Mouse (Mus musculus): ENCODE data around the gene Rpl18a. TPM values are rescaled to one million over a fixed set of nuclear protein-coding genes. Genes with fewer than 3 reads are reported as not detected.
A peak's percentile ranks its signal among the peaks of the same experiment; 100 is the strongest.

Rpl18a gene
- polyA plus RNA-seq, 1 experiment = 5,695 TPM

DNA sequence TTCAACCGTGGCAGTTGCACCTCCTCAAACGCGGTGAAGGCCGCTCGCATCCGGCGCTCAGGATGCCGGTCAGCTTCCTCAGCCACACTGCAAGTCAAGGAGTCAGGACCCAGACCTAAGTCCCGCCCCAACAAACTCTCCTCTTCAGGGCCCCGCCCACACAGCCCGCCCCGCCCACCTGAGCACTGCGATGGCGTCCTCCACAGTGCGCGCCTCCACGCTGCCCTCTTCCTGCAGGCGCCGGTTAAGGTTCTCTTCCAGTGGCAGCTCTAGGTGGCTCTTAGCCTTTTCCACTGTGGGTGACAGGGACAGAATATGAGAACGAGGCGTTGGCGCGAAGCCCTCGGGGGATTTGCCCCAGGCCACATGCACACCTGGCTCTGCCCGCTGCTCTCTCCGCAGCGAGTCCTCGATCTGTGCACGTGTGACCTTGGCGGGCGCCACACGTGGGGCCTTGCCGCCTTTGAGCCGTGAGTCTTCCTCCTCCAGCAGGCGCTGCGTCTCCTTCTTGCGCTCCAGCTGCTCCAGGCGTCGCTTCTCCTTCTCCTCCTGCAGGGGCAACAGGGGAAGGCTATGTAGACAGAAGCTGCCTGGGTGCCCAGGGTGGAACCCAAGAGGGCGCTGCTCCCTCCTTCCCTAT lies 28.5 kb downstream of the Rpl18a start:
- no peak for TF ChIP-seq SRF (IDR thresholded peaks at IDR 0.05; ENCODE audit: control insufficient read depth, insufficient read length, low read depth)
- TF ChIP-seq REST (IDR thresholded peaks at IDR 0.05; ENCODE audit: insufficient read depth, insufficient read length) = no peak
- no peak for TF ChIP-seq TCF12 (IDR thresholded peaks at IDR 0.05; ENCODE audit: insufficient read depth, poor library complexity, severe bottlenecking)
- TF ChIP-seq POLR2AphosphoS2 (IDR thresholded peaks at IDR 0.05; ENCODE audit: insufficient read length, low read depth) = peak; percentile 39
- no peak for TF ChIP-seq USF1 (IDR thresholded peaks at IDR 0.05; ENCODE audit: low read depth)
- H3K4me3 ChIP-seq = no peak overlapping the region
- H3K36me3 ChIP-seq (ENCODE audit: control insufficient read depth, insufficient read depth) = no peaks in the 10 kb centered on the region
- no peak overlapping the region for H3ac ChIP-seq (ENCODE audit: control insufficient read depth, insufficient read length)
- H3K79me2 ChIP-seq (ENCODE audit: control insufficient read depth, insufficient read depth) = peaks cover 6% of the 10 kb centered on the region
- H3K4me2 ChIP-seq (ENCODE audit: low read depth) = no peak overlapping the region
- H3K27me3 ChIP-seq (ENCODE audit: control insufficient read depth, insufficient read depth, insufficient read length) = no peaks in the 10 kb centered on the region

DNA sequence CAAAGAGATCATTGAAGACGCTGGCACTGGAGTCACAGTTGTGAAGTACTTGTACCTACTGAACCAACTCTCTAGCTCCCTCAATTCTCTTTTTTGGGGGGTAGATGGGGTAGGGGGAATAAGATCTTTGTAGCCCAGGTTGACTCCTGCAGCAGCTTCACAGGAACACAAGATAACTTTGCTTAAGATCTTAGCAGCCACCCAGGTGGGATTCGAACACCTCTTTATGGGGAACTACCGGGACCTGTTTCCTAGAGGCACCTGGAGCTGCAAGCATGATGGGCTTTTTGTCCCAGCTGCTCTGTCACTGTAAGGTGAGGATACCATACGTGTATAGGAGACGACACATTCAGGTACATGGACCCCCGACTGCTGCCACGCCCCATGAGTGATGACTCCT lies 30.6 kb downstream of the Rpl18a start:
- no peak for TF ChIP-seq MYOG (IDR thresholded peaks at IDR 0.05; ENCODE audit: control insufficient read depth in 1 of 3, insufficient read depth in 1 of 3, insufficient read length in 2 of 3, low read depth in 2 of 3)
- TF ChIP-seq POLR2AphosphoS2 (IDR thresholded peaks at IDR 0.05; ENCODE audit: insufficient read length, low read depth) = peak; percentile 29
- Histone ChIP-seq H3K79me2 (ENCODE audit: control insufficient read depth, insufficient read depth) (no peaks in the 10 kb centered on the region), H3K27me3 (ENCODE audit: control insufficient read depth, insufficient read depth, insufficient read length) (no peaks in the 10 kb centered on the region), H3K4me2 (ENCODE audit: low read depth) (peak overlapping the region; percentile 81), H3K4me3 (no peak overlapping the region), H3K36me3 (ENCODE audit: control insufficient read depth, insufficient read depth) (no peaks in the 10 kb centered on the region), H3ac (ENCODE audit: control insufficient read depth, insufficient read length) (no peak overlapping the region)

DNA sequence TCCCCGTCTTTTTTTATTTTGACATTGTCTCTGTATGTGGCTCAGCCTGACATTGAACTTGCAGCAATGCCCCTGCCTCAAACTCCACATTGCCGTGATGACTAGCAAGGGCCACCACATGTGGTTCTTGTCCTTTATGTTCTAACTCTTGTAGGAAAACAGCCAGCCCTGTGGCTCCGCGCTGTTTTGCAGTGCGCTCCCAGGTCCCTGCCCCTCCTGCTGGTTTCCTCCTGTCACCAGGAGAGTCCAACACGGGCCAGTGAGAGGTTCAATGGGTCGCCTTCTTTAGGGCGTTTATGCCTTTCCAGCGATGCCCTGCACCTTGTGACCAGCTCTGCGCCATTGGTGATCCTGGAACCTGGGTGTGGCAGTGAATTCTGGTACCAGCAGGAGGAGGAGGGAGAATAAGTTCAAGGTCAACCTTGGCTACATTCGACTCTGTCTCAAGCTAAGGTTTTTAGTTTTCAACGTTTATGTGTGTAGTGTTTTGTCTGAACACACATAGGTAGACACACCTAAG lies 31.2 kb downstream of the Rpl18a start:
- Histone ChIP-seq H3ac (ENCODE audit: control insufficient read depth, insufficient read length) (no peak overlapping the region), H3K4me3 (peak overlapping the region; percentile 33), H3K79me2 (ENCODE audit: control insufficient read depth, insufficient read depth) (no peaks in the 10 kb centered on the region), H3K36me3 (ENCODE audit: control insufficient read depth, insufficient read depth) (no peaks in the 10 kb centered on the region), H3K4me2 (ENCODE audit: low read depth) (peak overlapping the region; percentile 81), H3K27me3 (ENCODE audit: control insufficient read depth, insufficient read depth, insufficient read length) (no peaks in the 10 kb centered on the region)
- TF ChIP-seq MAX (IDR thresholded peaks at IDR 0.05; ENCODE audit: low read depth) (no peak), TCF3 (IDR thresholded peaks at IDR 0.05; ENCODE audit: insufficient read length, low read depth) (no peak), E2F4 (IDR thresholded peaks at IDR 0.05; ENCODE audit: insufficient read depth) (no peak), USF1 (IDR thresholded peaks at IDR 0.05; ENCODE audit: low read depth) (no peak), TCF12 (IDR thresholded peaks at IDR 0.05; ENCODE audit: insufficient read depth, poor library complexity, severe bottlenecking) (no peak), POLR2AphosphoS2 (IDR thresholded peaks at IDR 0.05; ENCODE audit: insufficient read length, low read depth) (no peak)

DNA sequence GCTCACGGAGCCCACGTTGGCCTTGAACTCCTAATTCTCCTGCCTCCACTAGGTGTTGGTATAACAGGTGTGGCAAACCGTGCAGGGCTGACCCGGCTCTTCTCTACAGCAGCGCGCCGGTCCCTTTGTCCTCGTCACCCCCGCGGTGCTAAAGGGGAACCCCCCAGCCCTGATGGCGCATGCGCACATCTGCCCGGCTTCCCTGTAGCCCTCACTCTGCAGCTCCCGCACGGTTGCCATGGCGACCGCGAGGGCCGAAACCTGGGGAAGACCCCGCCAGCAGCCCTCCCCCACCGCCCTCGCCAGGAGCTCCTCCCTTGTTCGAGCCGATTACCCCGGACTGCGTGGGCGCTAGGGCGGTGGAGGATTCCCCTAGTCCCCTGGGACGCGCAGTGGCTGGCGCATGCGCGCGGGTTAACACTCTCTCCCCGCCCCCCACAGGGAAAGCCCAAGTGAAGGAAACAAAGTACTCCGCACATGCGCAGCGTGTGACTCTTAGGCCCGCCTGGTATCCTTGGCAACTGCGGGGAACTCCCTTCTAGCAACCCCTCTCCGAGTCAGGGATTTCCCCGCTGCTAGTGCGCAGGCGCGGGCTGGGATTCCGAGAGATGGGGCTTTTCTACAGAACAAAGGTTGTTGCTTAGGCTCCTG lies 31.7 kb downstream of the Rpl18a start:
- H3K4me2 ChIP-seq (ENCODE audit: low read depth) = peak overlapping the region; percentile 87
- TF ChIP-seq POLR2AphosphoS2 (IDR thresholded peaks at IDR 0.05; ENCODE audit: insufficient read length, low read depth) (peak; percentile 79), E2F4 (IDR thresholded peaks at IDR 0.05; ENCODE audit: insufficient read depth) (no peak), TCF12 (IDR thresholded peaks at IDR 0.05; ENCODE audit: insufficient read depth, poor library complexity, severe bottlenecking) (no peak), MAX (IDR thresholded peaks at IDR 0.05; ENCODE audit: low read depth) (no peak), USF1 (IDR thresholded peaks at IDR 0.05; ENCODE audit: low read depth) (no peak), CEBPB (IDR thresholded peaks at IDR 0.05; ENCODE audit: insufficient read depth, poor library complexity, severe bottlenecking) (no peak), MYOD1 (IDR thresholded peaks at IDR 0.05; ENCODE audit: control insufficient read depth in 1 of 3, insufficient read length in 2 of 3, low read depth in 2 of 3) (peak in 1 of 3 experiments; percentile 36), POLR2A (IDR thresholded peaks at IDR 0.05; ENCODE audit: insufficient read length, low read depth) (peak; percentile 82), TCF3 (IDR thresholded peaks at IDR 0.05; ENCODE audit: insufficient read length, low read depth) (no peak), REST (IDR thresholded peaks at IDR 0.05; ENCODE audit: insufficient read depth, insufficient read length) (no peak), MYOG (IDR thresholded peaks at IDR 0.05; ENCODE audit: control insufficient read depth in 1 of 3, insufficient read depth in 1 of 3, insufficient read length in 2 of 3, low read depth in 2 of 3) (no peak), SRF (IDR thresholded peaks at IDR 0.05; ENCODE audit: control insufficient read depth, insufficient read length, low read depth) (no peak)
- peak overlapping the region; percentile 33 for H3K4me3 ChIP-seq
- H3K27me3 ChIP-seq (ENCODE audit: control insufficient read depth, insufficient read depth, insufficient read length) = no peaks in the 10 kb centered on the region
- no peaks in the 10 kb centered on the region for H3K36me3 ChIP-seq (ENCODE audit: control insufficient read depth, insufficient read depth)
- H3K79me2 ChIP-seq (ENCODE audit: control insufficient read depth, insufficient read depth) = no peaks in the 10 kb centered on the region
- H3ac ChIP-seq (ENCODE audit: control insufficient read depth, insufficient read length) = no peak overlapping the region

DNA sequence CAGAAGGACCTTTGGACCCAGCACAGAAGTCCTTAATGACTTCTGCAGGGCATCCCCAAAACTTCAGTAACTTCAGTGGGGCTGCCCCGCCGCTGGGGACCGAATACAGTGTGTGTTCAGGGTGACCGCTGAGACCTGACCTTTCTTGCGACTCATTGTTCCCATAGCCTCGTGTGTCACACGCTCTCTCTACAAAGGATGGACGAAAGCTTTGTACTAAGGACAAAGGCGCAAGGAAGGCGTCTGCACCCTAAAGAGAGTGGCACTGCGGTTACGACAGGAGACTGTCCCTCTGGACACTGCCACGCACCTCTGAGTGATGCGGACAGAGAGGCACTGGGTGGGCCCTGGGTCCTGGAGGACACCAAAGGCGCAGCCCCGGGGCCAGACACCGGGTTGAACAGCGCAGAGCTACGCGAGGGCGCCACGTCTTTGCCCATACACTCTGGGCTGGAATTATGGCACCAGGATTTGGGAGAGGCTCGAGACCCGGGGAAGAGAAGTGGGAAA lies 32.4 kb downstream of the Rpl18a start:
- H3K4me2 ChIP-seq (ENCODE audit: low read depth) = peak overlapping the region; percentile 87
- H3K36me3 ChIP-seq (ENCODE audit: control insufficient read depth, insufficient read depth) = no peaks in the 10 kb centered on the region
- no peak overlapping the region for H3ac ChIP-seq (ENCODE audit: control insufficient read depth, insufficient read length)
- H3K4me3 ChIP-seq = peak overlapping the region; percentile 33
- peak; percentile 63 for TF ChIP-seq POLR2A (IDR thresholded peaks at IDR 0.05; ENCODE audit: insufficient read length, low read depth)
- TF ChIP-seq POLR2AphosphoS2 (IDR thresholded peaks at IDR 0.05; ENCODE audit: insufficient read length, low read depth) = peak; percentile 41
- no peak for TF ChIP-seq MAX (IDR thresholded peaks at IDR 0.05; ENCODE audit: low read depth)
- H3K79me2 ChIP-seq (ENCODE audit: control insufficient read depth, insufficient read depth) = no peaks in the 10 kb centered on the region
- H3K27me3 ChIP-seq (ENCODE audit: control insufficient read depth, insufficient read depth, insufficient read length) = no peaks in the 10 kb centered on the region
